Mouse (Mus musculus) G1E (cell line): ENCODE measurements around the gene Spink4.

Experiments
- CTCF ChIP-seq: IDR thresholded peaks from 2 replicates; pipeline ENCODE4 v1.5.1; 2012; ENCODE audit warnings: low read depth, low read length, inconsistent platforms, mixed read lengths
- GATA1 ChIP-seq: IDR thresholded peaks from 2 replicates; pipeline ENCODE4 v1.6.1; 2012; ENCODE audit warnings: borderline replicate concordance, low read length, inconsistent platforms, mixed read lengths
- POLR2AphosphoS5 ChIP-seq: IDR thresholded peaks from 2 replicates; pipeline ENCODE4 v1.6.1; 2012; ENCODE audit warnings: low read depth, low read length, inconsistent platforms; ENCODE audit not compliant: insufficient replicate concordance

DNA sequence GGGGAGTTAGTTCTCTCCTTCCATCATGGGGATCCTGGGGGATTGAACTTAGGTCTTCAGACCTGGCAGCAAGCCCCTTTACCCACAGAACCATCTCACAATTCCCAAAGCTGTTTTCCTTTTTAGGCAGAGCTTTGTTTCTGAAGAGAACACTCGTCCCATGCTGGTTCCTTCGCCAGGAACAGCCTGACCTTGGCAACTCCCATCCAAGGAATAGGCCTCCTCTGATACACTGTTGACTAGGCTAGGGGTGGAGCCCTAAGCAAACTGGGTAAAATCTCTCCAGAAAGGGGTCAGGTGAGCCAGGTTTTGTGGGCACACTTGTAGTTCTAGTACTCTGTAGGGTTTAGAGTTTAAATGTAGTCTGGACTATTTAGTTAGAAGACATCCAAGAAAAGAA lies 20.6 kb upstream of the Spink4 start:
- TF ChIP-seq CTCF (no peak), GATA1 (no peak), POLR2AphosphoS5 (no peak)
